Mouse (Mus musculus) neural tube, embryonic 11.5 days (tissue): ENCODE results near the gene Clock. TPM values are rescaled to one million over a fixed set of nuclear protein-coding genes. Genes with fewer than 3 reads are reported as not detected.

ENCODE experiments used
- ATAC-seq: fragments of 200-750 bp; cut with Nextera tagmentation; 2 replicates; pipeline ENCODE4 v1.8.0; 2017; ENCODE audit warnings: moderate number of reproducible peaks, mild to moderate bottlenecking, moderate TSS enrichment, moderate library complexity; ENCODE audit not compliant: insufficient read depth, low FRiP score, low TSS enrichment
- DNase-seq: peaks from one replicate; pipeline ENCODE4 v3.0.0-alpha.2; 2015; ENCODE audit warnings: low spot score
- H3K27ac ChIP-seq: fragments of 300-500 bp; sonication (generic); 2 replicates; pipeline ENCODE4 v1.5.1; 2014; ENCODE audit warnings: low read depth, mild to moderate bottlenecking, low read length
- H3K27me3 ChIP-seq: fragments of 300-500 bp; sonication (generic); 2 replicates; pipeline ENCODE4 v1.6.1; 2014; ENCODE audit warnings: mild to moderate bottlenecking, low read length, mixed read lengths; ENCODE audit not compliant: control insufficient read depth, insufficient read depth
- H3K36me3 ChIP-seq: fragments of 300-500 bp; sonication (generic); 2 replicates; pipeline ENCODE4 v1.6.1; 2014; ENCODE audit warnings: mild to moderate bottlenecking, low read length, moderate library complexity, mixed read lengths; ENCODE audit not compliant: control insufficient read depth, insufficient read depth
- H3K4me1 ChIP-seq: fragments of 300-500 bp; sonication (generic); 2 replicates; pipeline ENCODE4 v1.6.1; 2014; ENCODE audit warnings: low read length, mixed read lengths; ENCODE audit not compliant: control insufficient read depth, insufficient read depth
- H3K4me2 ChIP-seq: fragments of 300-500 bp; sonication (generic); 2 replicates; pipeline ENCODE4 v1.6.1; 2014; ENCODE audit warnings: low read depth, mild to moderate bottlenecking, moderate library complexity
- H3K4me3 ChIP-seq: fragments of 300-500 bp; sonication (generic); 2 replicates; pipeline ENCODE4 v1.5.1; 2014; ENCODE audit warnings: low read depth, low read length
- H3K9ac ChIP-seq: fragments of 300-500 bp; sonication (generic); 2 replicates; pipeline ENCODE4 v1.6.1; 2014; ENCODE audit warnings: mild to moderate bottlenecking, low read length
- H3K9me3 ChIP-seq: fragments of 300-500 bp; sonication (generic); 2 replicates; pipeline ENCODE4 v1.6.1; 2016; ENCODE audit warnings: low read length; ENCODE audit not compliant: control insufficient read depth
- WGBS: fragments of 180-500 bp; shearing (Covaris S2); extraction: QIAGEN DNeasy Blood & Tissue Kit; methylation state at CpG from one replicate; pipeline ENCODE4 v1.1.7; 2014; 5-methylcytosine and 5-hydroxymethylcytosine counted together
- polyA plus RNA-seq: library from polyadenylated mRNA; unstranded; fragments of >200 nt; fragmentation: Nextera tagmentation; extraction: Ambion mirVana; gene quantifications from 2 replicates; pipeline ENCODE4 v1.2.1, GENCODE M21; 2014

The Clock gene
- polyA plus RNA-seq, 1 experiment from 2014 or later, result 12.7 TPM

- 61% methylated on average over 7 of the region's 7 CpGs for WGBS
- Histone ChIP-seq H3K9ac (no peak overlapping the region), H3K9me3 (no peaks in the 10 kb centered on the region), H3K4me3 (no peak overlapping the region), H3K27ac (no peak overlapping the region), H3K27me3 (no peaks in the 10 kb centered on the region), H3K36me3 (no peaks in the 10 kb centered on the region), H3K4me1 (no peaks in the 10 kb centered on the region), H3K4me2 (no peak overlapping the region)
- ATAC-seq (no peak), DNase-seq (no peak)
Observed at GRCm38 (mm10) chr5:76164827-76165226, 139.8 kb downstream of the Clock start.

- no peak for ATAC-seq
- H3K27ac ChIP-seq, result no peak overlapping the region
- H3K36me3 ChIP-seq, result no peaks in the 10 kb centered on the region
- H3K4me2 ChIP-seq, result no peak overlapping the region
- 47% methylated on average over 4 of the region's 4 CpGs for WGBS
- no peak overlapping the region for H3K9ac ChIP-seq
- no peak overlapping the region for H3K4me3 ChIP-seq
- H3K4me1 ChIP-seq, result no peaks in the 10 kb centered on the region
- DNase-seq, result no peak
- no peaks in the 10 kb centered on the region for H3K9me3 ChIP-seq
- no peaks in the 10 kb centered on the region for H3K27me3 ChIP-seq
Observed at GRCm38 (mm10) chr5:76163828-76164390, 140.7 kb downstream of the Clock start.

GRCm38 (mm10) chr5:76162926-76163325 lies 141.7 kb downstream of the Clock start:
- Histone ChIP-seq H3K36me3 (no peaks in the 10 kb centered on the region), H3K4me3 (no peak overlapping the region), H3K27me3 (no peaks in the 10 kb centered on the region), H3K27ac (no peak overlapping the region), H3K9ac (no peak overlapping the region), H3K4me1 (no peaks in the 10 kb centered on the region), H3K9me3 (no peaks in the 10 kb centered on the region), H3K4me2 (no peak overlapping the region)
- DNase-seq, result no peak
- no peak for ATAC-seq
- 88% methylated on average over 5 of the region's 5 CpGs for WGBS

- Histone ChIP-seq H3K9ac (no peak overlapping the region), H3K27me3 (no peaks in the 10 kb centered on the region), H3K36me3 (no peaks in the 10 kb centered on the region), H3K27ac (no peak overlapping the region), H3K4me3 (no peak overlapping the region), H3K4me1 (no peaks in the 10 kb centered on the region), H3K4me2 (no peak overlapping the region), H3K9me3 (no peaks in the 10 kb centered on the region)
- WGBS, result 81% methylated on average over 6 of the region's 6 CpGs
- DNase-seq (no peak), ATAC-seq (no peak)
Observed at GRCm38 (mm10) chr5:76161491-76161890, 143.1 kb downstream of the Clock start.

GRCm38 (mm10) chr5:76160086-76160485 lies 144.5 kb downstream of the Clock start:
- WGBS, result 70% methylated on average over 3 of the region's 3 CpGs
- no peaks in the 10 kb centered on the region for H3K27me3 ChIP-seq
- no peak overlapping the region for H3K9ac ChIP-seq
- DNase-seq (no peak), ATAC-seq (no peak)
- H3K4me2 ChIP-seq, result no peak overlapping the region
- peaks cover 2% of the 10 kb centered on the region; the same call in 1 of the 2 replicates for H3K36me3 ChIP-seq
- H3K4me3 ChIP-seq, result no peak overlapping the region
- no peaks in the 10 kb centered on the region for H3K4me1 ChIP-seq
- no peak overlapping the region for H3K27ac ChIP-seq
- H3K9me3 ChIP-seq, result no peaks in the 10 kb centered on the region

Other genes starting within 250 kb of the Clock start
- gene Srd5a3, start 164.5 kb downstream of the Clock start, polyA plus RNA-seq, result 17.7 and 19.8 TPM in 2 replicates
- gene Tmem165, start 120.9 kb downstream of the Clock start, polyA plus RNA-seq, result 88.0 and 101 TPM in 2 replicates
- not detected in 2 replicates for gene Pdcl2, start 26.4 kb upstream of the Clock start, polyA plus RNA-seq
- not detected in 2 replicates for gene Nmu, start 59.0 kb upstream of the Clock start, polyA plus RNA-seq
- gene Gm7271, start 179.2 kb upstream of the Clock start, polyA plus RNA-seq, result 6.3 and 9.4 TPM in 2 replicates
- gene Exoc1, start 224.5 kb upstream of the Clock start, polyA plus RNA-seq, result 51.2 and 54.6 TPM in 2 replicates